Mouse (Mus musculus) testis, adult 2 months (tissue): ENCODE data around the gene Mphosph9.

Experiments used
- CTCF ChIP-seq: fragments of 200-500 bp; IDR thresholded peaks from 2 replicates; pipeline ENCODE4 v1.5.1; 2012; ENCODE audit warnings: low read depth, mild to moderate bottlenecking, inconsistent platforms, low read length, moderate library complexity; ENCODE audit not compliant: control insufficient read depth, insufficient read depth, insufficient replicate concordance
- POLR2A ChIP-seq: fragments of 200-500 bp; IDR thresholded peaks from 2 replicates; pipeline ENCODE4 v1.6.1; 2012; ENCODE audit warnings: low read depth, mild to moderate bottlenecking, inconsistent platforms, low read length, moderate library complexity; ENCODE audit not compliant: control insufficient read depth

GRCm38 (mm10) chr5:124221736-124222040 lies 106.1 kb downstream of the Mphosph9 start:
- no peak for TF ChIP-seq POLR2A
- TF ChIP-seq CTCF: no peak
